Mouse (Mus musculus) liver, embryonic 11.5 days (tissue): Measurements from ENCODE around the gene Mitf. TPM values are rescaled to one million over a fixed set of nuclear protein-coding genes. Genes with fewer than 3 reads are reported as not detected.

Experiments used
- ATAC-seq: fragments of 200-750 bp; cut with Nextera tagmentation; replicated peaks from 2 replicates; pipeline ENCODE4 v1.8.0; 2017; ENCODE audit warnings: moderate number of reproducible peaks, mild to moderate bottlenecking, moderate TSS enrichment, moderate library complexity; ENCODE audit not compliant: low FRiP score
- DNase-seq: peaks from one replicate; pipeline ENCODE4 v3.0.0-alpha.2; 2017; ENCODE audit warnings: low spot score
- H3K27ac ChIP-seq: fragments of 300-500 bp; sonication (generic); 2 replicates; pipeline ENCODE4 v1.5.1; 2014; ENCODE audit warnings: mild to moderate bottlenecking, low read depth, low read length, control low read depth
- H3K27me3 ChIP-seq: fragments of 300-500 bp; sonication (generic); replicated peaks from 2 replicates; pipeline ENCODE4 v1.6.1; 2014; ENCODE audit warnings: low read length, mixed read lengths; ENCODE audit not compliant: control insufficient read depth, insufficient read depth
- H3K36me3 ChIP-seq: fragments of 300-500 bp; sonication (generic); 2 replicates; pipeline ENCODE4 v1.6.1; 2014; ENCODE audit warnings: mild to moderate bottlenecking, low read length, moderate library complexity, mixed read lengths; ENCODE audit not compliant: control insufficient read depth, insufficient read depth
- H3K4me1 ChIP-seq: fragments of 300-500 bp; sonication (generic); replicated peaks from 2 replicates; pipeline ENCODE4 v1.6.1; 2014; ENCODE audit warnings: low read length, mixed read lengths; ENCODE audit not compliant: control insufficient read depth, insufficient read depth
- H3K4me2 ChIP-seq: fragments of 300-500 bp; sonication (generic); 2 replicates; pipeline ENCODE4 v1.6.1; 2014; ENCODE audit warnings: mild to moderate bottlenecking, control low read depth, moderate library complexity
- H3K4me3 ChIP-seq: fragments of 300-500 bp; sonication (generic); 2 replicates; pipeline ENCODE4 v1.5.1; 2014; ENCODE audit warnings: low read depth, low read length, control low read depth
- H3K9ac ChIP-seq: fragments of 300-500 bp; sonication (generic); 2 replicates; pipeline ENCODE4 v1.6.1; 2014; ENCODE audit warnings: low read depth, low read length, control low read depth
- H3K9me3 ChIP-seq: fragments of 300-500 bp; sonication (generic); 2 replicates; pipeline ENCODE4 v1.6.1; 2016; ENCODE audit warnings: low read length, inconsistent platforms, mixed read lengths; ENCODE audit not compliant: control insufficient read depth
- WGBS: fragments of 180-500 bp; shearing (Covaris S2); extraction: QIAGEN DNeasy Blood & Tissue Kit; methylation state at CpG from one replicate; pipeline ENCODE4 v1.1.7; 2014; 5-methylcytosine and 5-hydroxymethylcytosine counted together
- polyA plus RNA-seq: library from polyadenylated mRNA; unstranded; fragments of >200 nt; fragmentation: Nextera tagmentation; extraction: Ambion mirVana; gene quantifications from 2 replicates; pipeline ENCODE4 v1.2.1, GENCODE M21; 2014

Mitf gene
- polyA plus RNA-seq, result 0.27 and 1.0 TPM in 2 replicates

DNA sequence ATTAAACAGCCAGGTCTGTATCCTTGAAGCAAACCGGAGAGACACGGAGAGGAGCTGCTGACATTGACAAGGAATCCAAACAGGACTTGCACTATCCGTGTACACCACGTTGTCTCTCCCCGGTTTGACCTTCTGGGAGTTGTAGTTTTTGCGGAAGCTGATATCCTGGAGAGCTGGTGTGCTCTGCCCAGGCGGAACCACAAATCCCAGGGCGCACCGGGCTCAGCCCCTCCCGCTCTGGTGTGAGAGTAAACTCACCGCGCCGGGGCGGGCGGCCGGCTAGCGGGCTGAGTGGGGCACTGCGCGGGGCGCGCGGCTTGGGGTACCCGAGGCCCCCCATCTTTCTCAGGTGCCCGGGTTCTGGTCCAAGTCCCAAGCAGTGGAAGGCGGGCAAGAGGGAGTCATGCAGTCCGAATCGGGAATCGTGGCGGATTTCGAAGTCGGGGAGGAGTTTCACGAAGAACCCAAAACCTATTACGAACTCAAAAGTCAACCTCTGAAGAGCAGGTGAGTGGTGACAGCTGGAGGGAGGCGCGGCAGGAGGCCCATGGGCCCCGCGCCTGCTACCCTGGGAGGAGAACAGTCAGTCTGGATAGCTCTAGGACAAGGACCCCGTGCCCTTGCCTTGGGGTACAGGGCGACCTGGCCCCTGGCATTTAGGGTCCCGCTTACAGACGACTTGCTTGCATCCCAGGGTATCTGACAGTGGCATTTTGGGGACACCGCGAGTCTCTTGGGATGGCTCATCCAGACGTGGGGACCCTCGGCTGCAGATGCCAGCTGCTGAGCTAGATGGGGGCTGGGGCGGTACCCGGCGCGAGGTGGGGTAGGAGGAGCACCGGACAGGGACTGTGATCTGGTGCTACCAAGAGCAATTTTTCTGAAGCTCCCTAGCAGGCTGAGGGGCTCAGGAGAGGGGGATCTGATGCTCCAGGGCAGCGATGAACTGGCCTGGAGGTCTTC, at the start of gene Mitf:
Gene Mitf, plus strand, starts transcription at position 272 of the 963 bp plus-strand sequence.
- no peaks in the 10 kb centered on the region for H3K36me3 ChIP-seq
- no peaks in the 10 kb centered on the region for H3K9me3 ChIP-seq
- ATAC-seq, result peak; percentile 100
- peak within 1 kb of the TSS; percentile 87 for H3K4me2 ChIP-seq
- H3K4me1 ChIP-seq, result no peaks in the 10 kb centered on the region; the same call in 1 of the 2 replicates
- DNase-seq, result peak; percentile 85
- no peaks in the 10 kb centered on the region for H3K27me3 ChIP-seq
- WGBS, result under 1% methylated on average over 51 of the region's 51 CpGs
- H3K27ac ChIP-seq, result no peak within 1 kb of the TSS
- peak within 1 kb of the TSS; percentile 63 for H3K9ac ChIP-seq
- H3K4me3 ChIP-seq, result peak within 1 kb of the TSS; percentile 71

DNA sequence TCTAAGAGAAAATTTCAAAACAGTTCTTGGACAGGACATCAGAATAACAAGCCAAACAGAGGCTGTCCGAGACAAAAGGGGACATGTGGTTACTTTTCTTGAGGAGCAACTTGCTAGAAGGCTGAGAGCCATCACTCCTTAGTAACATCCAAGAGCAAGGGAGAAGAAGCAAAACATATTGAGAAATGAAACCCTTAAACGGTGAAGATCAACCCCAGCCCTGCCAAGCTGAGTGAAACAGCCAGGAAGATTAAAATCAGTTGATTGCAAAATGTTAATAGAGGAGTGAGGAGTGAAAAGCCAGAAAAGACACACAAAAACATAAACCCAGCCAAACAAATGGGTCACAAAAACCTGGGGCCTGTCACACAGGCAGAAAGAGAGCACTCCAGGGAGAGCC, 49.5 kb upstream of the Mitf start:
- H3K27me3 ChIP-seq, result no peaks in the 10 kb centered on the region
- no peak overlapping the region for H3K27ac ChIP-seq
- H3K4me2 ChIP-seq, result no peak overlapping the region
- H3K36me3 ChIP-seq, result no peaks in the 10 kb centered on the region
- H3K9ac ChIP-seq, result no peak overlapping the region
- 65% methylated on average over 2 of the region's 2 CpGs for WGBS
- no peaks in the 10 kb centered on the region for H3K4me1 ChIP-seq
- H3K9me3 ChIP-seq, result no peaks in the 10 kb centered on the region
- ATAC-seq (no peak), DNase-seq (no peak)
- no peak overlapping the region for H3K4me3 ChIP-seq

GRCm38 (mm10) chr6:97758884-97759283, 48.0 kb upstream of the Mitf start:
- DNase-seq (no peak), ATAC-seq (no peak)
- Histone ChIP-seq H3K4me2 (no peak overlapping the region), H3K9ac (no peak overlapping the region), H3K27ac (no peak overlapping the region), H3K4me1 (no peaks in the 10 kb centered on the region), H3K9me3 (no peaks in the 10 kb centered on the region), H3K36me3 (no peaks in the 10 kb centered on the region), H3K27me3 (no peaks in the 10 kb centered on the region), H3K4me3 (no peak overlapping the region)
- 54% methylated on average over 4 of the region's 4 CpGs for WGBS

DNA sequence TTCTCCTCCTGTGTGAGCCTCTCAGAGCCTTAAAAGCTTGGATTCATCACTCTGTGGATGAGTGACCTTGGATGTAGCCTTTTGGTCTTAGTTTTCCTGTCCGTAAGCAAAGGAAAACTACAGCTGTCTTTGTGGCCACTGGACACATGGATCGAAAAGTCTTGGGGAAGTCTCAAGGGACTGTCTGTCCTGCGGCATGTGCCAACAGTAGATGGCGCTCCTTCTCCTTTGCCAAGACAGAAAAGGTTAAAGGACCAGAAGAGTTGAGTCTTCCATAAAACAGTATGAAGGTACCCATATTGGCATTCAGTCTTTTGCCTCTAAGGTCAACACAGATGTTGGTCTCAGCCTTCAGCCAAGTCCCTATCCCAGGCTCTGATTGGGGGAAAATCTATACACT, 47.6 kb upstream of the Mitf start:
- Histone ChIP-seq H3K4me2 (no peak overlapping the region), H3K36me3 (no peaks in the 10 kb centered on the region), H3K27ac (no peak overlapping the region), H3K27me3 (no peaks in the 10 kb centered on the region), H3K9me3 (no peaks in the 10 kb centered on the region), H3K4me3 (no peak overlapping the region), H3K4me1 (no peaks in the 10 kb centered on the region), H3K9ac (no peak overlapping the region)
- 17% methylated on average over 4 of the region's 4 CpGs for WGBS
- ATAC-seq (no peak), DNase-seq (no peak)

DNA sequence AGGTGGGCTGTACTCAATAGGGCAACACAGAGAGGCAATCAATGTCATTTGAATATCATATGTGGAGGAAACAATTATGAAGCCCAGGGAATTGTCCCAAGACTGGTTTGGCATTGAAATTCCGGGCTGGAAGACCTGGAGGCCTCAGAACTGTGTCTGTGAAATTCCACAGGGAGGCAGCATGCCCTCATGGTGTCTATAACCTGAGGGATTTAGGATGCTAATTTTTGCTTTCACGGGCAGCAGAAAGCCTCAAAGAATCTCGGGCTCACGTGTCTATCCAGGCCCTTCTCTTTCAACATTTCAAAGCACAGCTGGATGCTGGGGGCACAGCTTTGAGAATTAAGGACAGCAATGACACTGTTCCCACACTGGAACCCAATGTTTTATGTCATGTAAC, 45.5 kb upstream of the Mitf start:
- WGBS, result 25% methylated on average over 4 of the region's 4 CpGs
- no peaks in the 10 kb centered on the region for H3K9me3 ChIP-seq
- no peak overlapping the region for H3K4me2 ChIP-seq
- H3K4me1 ChIP-seq, result no peaks in the 10 kb centered on the region
- no peak for DNase-seq
- H3K36me3 ChIP-seq, result no peaks in the 10 kb centered on the region
- H3K27ac ChIP-seq, result no peak overlapping the region
- no peak overlapping the region for H3K4me3 ChIP-seq
- H3K9ac ChIP-seq, result no peak overlapping the region
- ATAC-seq, result no peak
- H3K27me3 ChIP-seq, result no peaks in the 10 kb centered on the region

DNA sequence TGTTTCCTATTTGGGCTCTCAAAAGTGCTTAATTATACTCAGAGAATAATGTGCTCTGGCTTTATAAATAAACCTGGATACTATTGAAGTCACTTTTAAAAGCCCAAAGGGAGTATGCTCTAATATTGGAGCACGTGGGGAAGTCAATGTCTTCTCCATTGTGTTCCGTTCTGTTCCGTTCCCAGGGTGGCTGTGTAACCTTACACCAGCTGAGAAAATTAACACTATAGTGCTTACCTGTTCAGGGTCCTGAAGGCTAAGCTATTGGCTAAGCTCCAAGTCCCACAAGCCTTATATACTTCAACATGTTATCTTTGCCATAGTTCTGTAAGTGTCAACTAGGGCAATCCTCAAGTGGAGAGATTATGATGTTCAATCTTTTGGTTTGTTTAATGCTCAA, 42.9 kb upstream of the Mitf start:
- Histone ChIP-seq H3K27me3 (no peaks in the 10 kb centered on the region), H3K4me1 (no peaks in the 10 kb centered on the region), H3K4me2 (no peak overlapping the region), H3K9me3 (no peaks in the 10 kb centered on the region), H3K27ac (no peak overlapping the region), H3K36me3 (no peaks in the 10 kb centered on the region), H3K9ac (no peak overlapping the region), H3K4me3 (no peak overlapping the region)
- ATAC-seq, result no peak
- WGBS, result 49% methylated on average over 3 of the region's 3 CpGs
- no peak for DNase-seq

GRCm38 (mm10) chr6:97767836-97768235, 39.0 kb upstream of the Mitf start:
- H3K4me1 ChIP-seq, result no peaks in the 10 kb centered on the region
- no peak overlapping the region for H3K4me2 ChIP-seq
- WGBS, result 62% methylated on average over 2 of the region's 2 CpGs
- H3K9me3 ChIP-seq, result no peaks in the 10 kb centered on the region
- H3K9ac ChIP-seq, result no peak overlapping the region
- H3K4me3 ChIP-seq, result no peak overlapping the region
- H3K36me3 ChIP-seq, result no peaks in the 10 kb centered on the region
- ATAC-seq (no peak), DNase-seq (no peak)
- no peaks in the 10 kb centered on the region for H3K27me3 ChIP-seq
- H3K27ac ChIP-seq, result no peak overlapping the region

DNA sequence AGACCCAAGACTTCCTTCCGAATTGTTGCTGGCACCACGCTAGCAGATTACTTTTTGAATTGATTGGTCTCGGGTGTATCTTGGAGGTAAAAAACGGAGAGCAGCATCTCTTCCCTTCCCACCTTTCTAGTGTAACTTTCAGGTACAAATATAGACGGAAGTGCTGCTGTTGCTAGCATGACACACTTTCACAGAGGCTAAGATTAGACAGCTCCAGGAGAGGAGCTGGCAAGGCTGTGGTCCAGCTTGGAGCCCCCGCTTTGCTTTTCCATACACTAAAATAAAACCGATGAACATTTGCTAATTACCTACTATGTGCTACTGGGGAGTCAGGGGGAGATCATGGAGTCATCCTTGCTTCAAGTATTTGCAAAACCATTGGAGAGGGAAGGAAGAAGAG, 37.3 kb upstream of the Mitf start:
- H3K27me3 ChIP-seq, result no peaks in the 10 kb centered on the region
- DNase-seq (no peak), ATAC-seq (no peak)
- no peaks in the 10 kb centered on the region for H3K36me3 ChIP-seq
- no peak overlapping the region for H3K9ac ChIP-seq
- H3K4me2 ChIP-seq, result no peak overlapping the region
- no peaks in the 10 kb centered on the region for H3K9me3 ChIP-seq
- H3K27ac ChIP-seq, result no peak overlapping the region
- no peak overlapping the region for H3K4me3 ChIP-seq
- H3K4me1 ChIP-seq, result no peaks in the 10 kb centered on the region
- WGBS, result 77% methylated on average over 7 of the region's 7 CpGs

GRCm38 (mm10) chr6:97781316-97781715, 25.5 kb upstream of the Mitf start:
- ATAC-seq (no peak), DNase-seq (no peak)
- H3K27ac ChIP-seq, result no peak overlapping the region
- 81% methylated on average over 5 of the region's 5 CpGs for WGBS
- no peaks in the 10 kb centered on the region for H3K36me3 ChIP-seq
- H3K4me1 ChIP-seq, result no peaks in the 10 kb centered on the region
- H3K9ac ChIP-seq, result no peak overlapping the region
- no peak overlapping the region for H3K4me2 ChIP-seq
- H3K27me3 ChIP-seq, result no peaks in the 10 kb centered on the region
- no peaks in the 10 kb centered on the region for H3K9me3 ChIP-seq
- no peak overlapping the region for H3K4me3 ChIP-seq
